Comparison of ENCODE assay signal across 8 mouse cellular contexts in genomic region chr2:32846805-32847467, GRCm38 (mm10). TPM values are rescaled to one million over a fixed set of nuclear protein-coding genes. Genes with fewer than 3 reads are reported as not detected.
DNase-seq lines count a peak whose midpoint lies in the region; ATAC-seq and TF ChIP-seq lines count a peak whose summit lies in the region.

Gene Stxbp1 (minus strand): TSS chr2:32847245.

- no peaks in the 10 kb centered on the region for H3K9me3 ChIP-seq in forebrain, embryonic 16.5 days (ENCODE audit: control insufficient read depth, low read length)
- no peaks in the 10 kb centered on the region for H3K9me3 ChIP-seq in lung, embryonic 16.5 days (ENCODE audit: control insufficient read depth, low read length)

- peak within 1 kb of the TSS; percentile 93 for H3K4me3 ChIP-seq in forebrain, embryonic 16.5 days (replicated peaks; ENCODE audit: low read length)
- peak within 1 kb of the TSS; percentile 85 for H3K4me3 ChIP-seq in lung, embryonic 16.5 days (ENCODE audit: low read length)
- peak within 1 kb of the TSS; percentile 65 for H3K4me3 ChIP-seq in thymus, adult 2 months (ENCODE audit: control insufficient read depth, insufficient read depth, low read length)

- H3K4me1 ChIP-seq in forebrain, embryonic 16.5 days (replicated peaks; ENCODE audit: control insufficient read depth, insufficient read depth, low read length): peaks cover 14% of the 10 kb centered on the region
- peaks cover 7% of the 10 kb centered on the region; the same call in 1 of the 2 replicates for H3K4me1 ChIP-seq in lung, embryonic 16.5 days (replicated peaks; ENCODE audit: control insufficient read depth, insufficient read depth, low read length)
- H3K4me1 ChIP-seq in thymus, adult 2 months (replicated peaks; ENCODE audit: control insufficient read depth, insufficient read depth, low read length): peaks cover 8% of the 10 kb centered on the region

- peaks cover 3% of the 10 kb centered on the region for H3K27me3 ChIP-seq in forebrain, embryonic 16.5 days (replicated peaks; ENCODE audit: control insufficient read depth, insufficient read depth, low read length)
- H3K27me3 ChIP-seq in lung, embryonic 16.5 days (ENCODE audit: control insufficient read depth, insufficient read depth, low read depth, low read length): peaks cover 6% of the 10 kb centered on the region; the same call in 1 of the 2 replicates
- H3K27me3 ChIP-seq in thymus, adult 2 months (ENCODE audit: control insufficient read depth, insufficient read depth, low read length): no peaks in the 10 kb centered on the region; the same call in 1 of the 2 replicates

- peak; percentile 68 for TF ChIP-seq CTCF in thymus, adult 2 months (IDR thresholded peaks at IDR 0.05; ENCODE audit: borderline replicate concordance, control insufficient read depth, extremely low read depth, insufficient read depth, low read length, poor library complexity)

- DNase-seq in MEL-GATA-1-ER (ENCODE audit: extremely low read depth, low read depth): peak; percentile 47
- DNase-seq in cerebellum, adult 18-20 months: peak; percentile 94 to 97
- peak; percentile 89 to 90 for DNase-seq in heart, postnatal 36 days
- peak; percentile 71 to 82 for DNase-seq in layer of hippocampus, adult 8-10 months (ENCODE audit: low spot score in 2 of 2)
- DNase-seq in ovary, adult 18-20 months (ENCODE audit: low spot score): peak; percentile 85
- DNase-seq in thymus, adult 2 months: peak; percentile 87

- WGBS in forebrain, embryonic 16.5 days: under 1% methylated on average over 67 of the region's 78 CpGs
- WGBS in lung, embryonic 16.5 days: under 1% methylated on average over 63 of the region's 78 CpGs
- under 1% methylated on average over 78 of the region's 78 CpGs for WGBS in thymus, adult 2 months

- intact Hi-C loops in heart, postnatal 36 days (cut with DNase I): no loop called here

- peak; percentile 95 for ATAC-seq in forebrain, embryonic 16.5 days
- ATAC-seq in lung, embryonic 16.5 days (ENCODE audit: low read depth): peak; percentile 95

- H3K9ac ChIP-seq in forebrain, embryonic 16.5 days (replicated peaks; ENCODE audit: low read depth, low read length): peak within 1 kb of the TSS; percentile 89
- H3K9ac ChIP-seq in lung, embryonic 16.5 days (ENCODE audit: low read length): peak within 1 kb of the TSS; percentile 83

- no peak for TF ChIP-seq POLR2A in thymus, adult 2 months (IDR thresholded peaks at IDR 0.05; ENCODE audit: control insufficient read depth, extremely low read depth, insufficient read depth, low read length, poor library complexity)

- H3K4me2 ChIP-seq in forebrain, embryonic 16.5 days (ENCODE audit: low read length): peak within 1 kb of the TSS; percentile 58
- peak within 1 kb of the TSS; percentile 88 for H3K4me2 ChIP-seq in lung, embryonic 16.5 days (ENCODE audit: low read depth, low read length)

- no peaks in the 10 kb centered on the region for H3K36me3 ChIP-seq in forebrain, embryonic 16.5 days (ENCODE audit: control insufficient read depth, insufficient read depth)
- H3K36me3 ChIP-seq in lung, embryonic 16.5 days (ENCODE audit: control insufficient read depth, insufficient read depth, low read length): no peaks in the 10 kb centered on the region
- H3K36me3 ChIP-seq in thymus, adult 2 months (ENCODE audit: control insufficient read depth, insufficient read depth, low read length): no peaks in the 10 kb centered on the region

- peak within 1 kb of the TSS; percentile 93 for H3K27ac ChIP-seq in forebrain, embryonic 16.5 days (ENCODE audit: low read length)
- H3K27ac ChIP-seq in lung, embryonic 16.5 days (ENCODE audit: low read length): peak within 1 kb of the TSS; percentile 84
- H3K27ac ChIP-seq in thymus, adult 2 months (ENCODE audit: control insufficient read depth, insufficient read depth, low read length): no peak within 1 kb of the TSS

RNA-seq across cellular contexts. Expression of gene Stxbp1, which starts in this region (rescaled TPM):
- 227 and 251 TPM in 2 replicates for polyA plus RNA-seq in forebrain, embryonic 16.5 days (2015; fragmentation: Nextera tagmentation; extraction: Ambion mirVana)
- 10 to 100 TPM; 10.1 to 14.3 TPM for total RNA-seq in heart, postnatal 36 days (2021)
- 100 to 1,000 TPM; 583 to 634 (median 610) TPM for total RNA-seq in layer of hippocampus, adult 8-10 months (2022)
- polyA plus RNA-seq in lung, embryonic 16.5 days (2015; fragmentation: Nextera tagmentation; extraction: Ambion mirVana): 21.9 and 24.1 TPM in 2 replicates
- 6.6 and 8.3 TPM in 2 replicates for polyA plus RNA-seq in thymus, adult 2 months (2012; rRNA removed)

Comparison
In these comparisons a context has a peak if more than half of its experiments do, and no peak if none do; other contexts are left out.
1. RNA of gene Stxbp1 (total RNA-seq): 583 to 634 TPM in layer of hippocampus, adult 8-10 months; 10.1 to 14.3 TPM in heart, postnatal 36 days; every median in the first group is over 10 times any median in the second.
2. Peak in every context shown above with its lines, with median percentiles within 50 percentile points of each other: DNase-seq and H3K4me3 ChIP-seq.